Mouse (Mus musculus) lung, postnatal 36 days (tissue): ENCODE measurements at regions not wholly inside any gene's neighbourhood (a gene's known extent, or its start where the extent isn't known, plus 50 kb on each side); places are given as distances from the start of the nearest gene placed in this dataset.

Source experiments
- DNase-seq: peaks from one replicate; pipeline ENCODE4 v3.0.0; 2022; ENCODE audit warnings: mixed read lengths

GRCm38 (mm10) chrX:158236206-158236605 is 193.1 kb upstream of the Cnksr2 start:
- DNase-seq, result no peak

DNA sequence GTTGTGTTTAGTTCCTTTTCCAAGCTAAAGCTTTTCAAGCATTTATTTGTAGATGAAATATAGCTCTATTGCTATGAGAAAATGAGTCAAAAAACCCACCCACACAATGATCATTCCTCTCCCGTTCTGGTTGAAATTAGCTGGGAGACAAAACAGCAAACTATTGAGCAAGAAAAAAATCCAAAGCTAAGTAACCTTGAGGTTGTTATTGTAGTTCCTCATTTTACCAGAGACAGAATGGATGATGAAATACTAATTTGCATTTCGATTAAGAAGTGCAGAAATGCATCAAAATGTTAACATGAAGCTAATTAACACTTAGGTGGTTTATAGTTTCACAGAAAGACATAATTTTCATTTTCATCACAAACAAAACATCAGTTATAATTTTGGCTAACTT is 166.1 kb upstream of the Cnksr2 start:
- DNase-seq, result no peak

DNA sequence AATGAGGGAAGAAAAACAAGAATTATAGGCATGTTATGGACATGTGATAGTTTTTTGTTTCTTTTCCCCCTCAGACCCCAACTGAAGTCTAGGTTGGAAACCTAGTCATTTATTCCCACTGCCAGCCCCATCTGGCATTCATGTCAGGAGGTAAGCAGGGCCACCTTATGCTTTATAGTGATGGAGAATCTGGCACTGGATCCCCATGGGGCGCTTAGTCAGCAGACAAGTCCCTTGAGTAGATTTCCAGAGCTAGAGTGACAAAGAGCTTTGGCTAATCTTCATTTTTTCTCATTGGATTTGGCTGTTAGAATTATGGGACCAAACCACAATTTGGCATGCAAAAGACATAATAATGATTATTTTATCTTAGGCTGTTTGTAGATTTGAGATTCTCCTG is 152.4 kb upstream of the Cnksr2 start:
- no peak for DNase-seq

- DNase-seq, result peak; percentile 5
These were observed 138.4 kb upstream of the Cnksr2 start for GRCm38 (mm10) chrX:158181486-158181885.

DNA sequence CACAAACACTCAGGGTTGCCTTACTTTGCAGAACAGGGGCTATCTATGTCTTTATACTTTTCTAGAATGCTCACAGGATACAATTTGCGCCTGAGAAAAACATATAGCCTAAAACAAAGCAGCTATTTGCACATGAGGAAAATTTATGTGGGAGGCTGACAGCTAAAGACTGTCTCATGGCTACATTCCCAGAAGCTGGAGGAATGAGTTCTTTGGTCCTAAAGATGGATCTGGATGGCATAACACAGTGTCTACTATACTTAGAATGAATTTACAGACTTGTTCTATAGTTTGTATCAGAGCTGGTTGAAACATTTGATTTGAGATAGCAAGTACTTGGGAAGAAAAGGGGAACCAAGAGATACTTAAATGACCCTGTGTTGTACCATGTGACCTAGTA is 137.3 kb upstream of the Cnksr2 start:
- DNase-seq, result no peak

DNA sequence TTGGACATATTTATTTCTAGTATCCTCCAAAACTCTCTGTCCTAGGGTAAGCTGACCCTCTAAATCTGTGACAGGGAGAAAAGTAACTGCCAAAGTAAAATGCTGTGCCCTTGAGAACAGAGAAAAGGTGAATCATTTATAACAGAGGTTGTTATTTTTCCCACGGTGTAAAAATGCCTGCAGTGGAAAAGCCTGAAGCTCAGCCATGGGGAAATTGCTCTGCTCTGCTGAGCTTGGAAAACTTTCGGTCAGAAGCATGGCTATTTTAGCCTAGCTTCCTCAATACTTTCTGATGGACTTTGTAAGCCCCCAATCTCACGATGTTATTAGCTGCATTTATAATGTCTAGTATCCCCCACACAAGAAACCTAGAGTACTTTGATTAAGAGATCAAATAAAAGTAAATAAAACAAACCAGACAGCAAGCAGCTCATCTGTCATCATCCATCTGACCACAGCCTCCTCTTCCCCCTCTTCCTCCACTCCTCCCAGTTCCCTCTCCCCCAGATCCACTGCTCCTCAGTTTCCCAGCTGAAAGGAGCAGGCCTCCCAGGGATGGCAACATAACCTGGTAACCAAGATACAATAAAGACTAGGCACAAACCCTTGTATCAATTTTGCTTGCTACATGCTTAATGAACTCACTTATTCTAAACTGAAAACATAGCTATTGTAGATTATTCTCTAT is 92.9 kb upstream of the Cnksr2 start:
- DNase-seq, result no peak

GRCm38 (mm10) chrX:158133526-158133925 is 90.4 kb upstream of the Cnksr2 start:
- DNase-seq, result no peak
